Mouse (Mus musculus) lung, adult 2 months (tissue): Measurements from ENCODE around the gene Nlrx1.

Experiments used
- CTCF ChIP-seq: fragments of 200-500 bp; IDR thresholded peaks from 2 replicates; pipeline ENCODE4 v1.5.1; 2011; ENCODE audit warnings: mild to moderate bottlenecking, low read length, control low read depth; ENCODE audit not compliant: insufficient read depth
- POLR2A ChIP-seq: fragments of 200-500 bp; IDR thresholded peaks from 2 replicates; pipeline ENCODE4 v1.6.1; 2011; ENCODE audit warnings: low read depth, mild to moderate bottlenecking, control low read depth, low read length, borderline replicate concordance; ENCODE audit errors: extremely low read depth

GRCm38 (mm10) chr9:44269973-44270372 is 1.6 kb upstream of the Nlrx1 start:
- TF ChIP-seq CTCF (no peak), POLR2A (no peak)
